23 mouse cellular contexts compared by ENCODE assay signal in genomic region chr6:120186594-120186993, GRCm38 (mm10).
"Had no signal": no experiment of that assay in that cellular context is flagged by ENCODE, and none has a peak within 500 bp of the region (broad histone marks: within the 10 kb centered on the region; RNA-seq: fewer than 3 reads in every experiment).

No protein-coding gene starts in this region.

- H3K4me2 ChIP-seq: heart, embryonic 12.5 days; hindbrain, embryonic 14.5 days; limb, embryonic 15.5 days had no signal

- H3K9ac ChIP-seq: heart, embryonic 12.5 days; hindbrain, embryonic 12.5 days; hindbrain, embryonic 14.5 days; kidney, embryonic 15.5 days; limb, embryonic 13.5 days; limb, embryonic 15.5 days had no signal

- H3K27ac ChIP-seq: heart, adult 2 months; hindbrain, embryonic 12.5 days; hindbrain, embryonic 14.5 days; kidney, embryonic 15.5 days; kidney, postnatal 0 days; layer of hippocampus, adult 2 months; limb, embryonic 13.5 days; limb, embryonic 15.5 days; liver, embryonic 12.5 days had no signal

- H3K4me3 ChIP-seq: gastrocnemius, adult 2 months; heart, adult 2 months; heart, embryonic 12.5 days; hindbrain, embryonic 12.5 days; kidney, embryonic 15.5 days; layer of hippocampus, adult 2 months; limb, embryonic 13.5 days; limb, embryonic 15.5 days had no signal

- H3K27me3 ChIP-seq: heart, embryonic 12.5 days; hindbrain, embryonic 12.5 days; limb, embryonic 13.5 days; limb, embryonic 15.5 days had no signal

- H3K36me3 ChIP-seq: heart, embryonic 12.5 days; hindbrain, embryonic 10.5 days; hindbrain, embryonic 12.5 days; kidney, embryonic 15.5 days; limb, embryonic 13.5 days; limb, embryonic 15.5 days; liver, embryonic 12.5 days had no signal

- DNase-seq: gastrocnemius, adult 2 months; gastrocnemius, postnatal 10 days; gastrocnemius, postnatal 25 days; heart, adult 2 months; heart, postnatal 10 days; heart, postnatal 4 days; kidney, adult 11 months; kidney, adult 9 months; kidney, postnatal 14 days; kidney, postnatal 36 days; left cerebral cortex, postnatal 4 days had no signal

- ATAC-seq: hindbrain, embryonic 16.5 days; intestine, embryonic 16.5 days; liver, embryonic 12.5 days had no signal

- H3K9me3 ChIP-seq: heart, embryonic 12.5 days; hindbrain, embryonic 10.5 days; hindbrain, embryonic 12.5 days; kidney, embryonic 15.5 days; limb, embryonic 13.5 days; limb, embryonic 15.5 days; liver, embryonic 12.5 days had no signal
